Mouse (Mus musculus): Measurements from ENCODE around the gene Dph1. TPM values are rescaled to one million over a fixed set of nuclear protein-coding genes. Genes with fewer than 3 reads are reported as not detected.
A peak's percentile ranks its signal among the peaks of the same experiment; 100 is the strongest.

The Dph1 gene
- polyA plus RNA-seq, 1 experiment from 2014 or later = 14.0 TPM

DNA sequence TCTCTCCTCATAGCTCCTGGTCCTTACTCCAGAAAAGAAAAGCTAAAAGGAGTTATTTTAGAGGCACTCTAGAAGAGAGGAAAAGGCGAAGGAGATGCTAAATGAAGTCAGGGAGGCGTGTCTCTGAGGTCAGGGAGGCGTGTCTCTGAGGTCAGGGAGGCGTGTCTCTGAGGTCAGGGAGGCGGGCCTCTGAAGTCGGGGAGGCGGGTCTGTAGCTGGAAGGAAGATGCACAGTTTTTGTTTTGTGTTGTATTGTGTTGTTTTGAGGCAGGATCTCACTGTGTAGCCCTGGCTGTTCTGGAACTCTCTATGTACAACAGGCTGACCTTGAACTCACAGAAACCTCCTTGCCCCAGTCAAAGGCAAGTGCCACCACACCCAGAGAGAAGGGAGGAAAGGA lies 6.9 kb upstream of the Dph1 start:
- Histone ChIP-seq H3K4me2 (ENCODE audit: low read length) (no peak overlapping the region), H3K27ac (ENCODE audit: low read length) (no peak overlapping the region), H3K4me1 (ENCODE audit: control insufficient read depth, insufficient read depth, low read length) (peaks cover 26% of the 10 kb centered on the region), H3K27me3 (ENCODE audit: control insufficient read depth, insufficient read depth, low read depth, low read length) (no peaks in the 10 kb centered on the region), H3K9me3 (replicated peaks; ENCODE audit: control insufficient read depth, low read length, poor library complexity, severe bottlenecking) (no peaks in the 10 kb centered on the region), H3K36me3 (ENCODE audit: control insufficient read depth, insufficient read depth, low read length) (no peaks in the 10 kb centered on the region), H3K9ac (ENCODE audit: low read depth, low read length) (no peak overlapping the region), H3K4me3 (ENCODE audit: low read depth, low read length) (no peak overlapping the region)
- no peak for ATAC-seq
- 30% methylated on average over 7 of the region's 7 CpGs for WGBS

DNA sequence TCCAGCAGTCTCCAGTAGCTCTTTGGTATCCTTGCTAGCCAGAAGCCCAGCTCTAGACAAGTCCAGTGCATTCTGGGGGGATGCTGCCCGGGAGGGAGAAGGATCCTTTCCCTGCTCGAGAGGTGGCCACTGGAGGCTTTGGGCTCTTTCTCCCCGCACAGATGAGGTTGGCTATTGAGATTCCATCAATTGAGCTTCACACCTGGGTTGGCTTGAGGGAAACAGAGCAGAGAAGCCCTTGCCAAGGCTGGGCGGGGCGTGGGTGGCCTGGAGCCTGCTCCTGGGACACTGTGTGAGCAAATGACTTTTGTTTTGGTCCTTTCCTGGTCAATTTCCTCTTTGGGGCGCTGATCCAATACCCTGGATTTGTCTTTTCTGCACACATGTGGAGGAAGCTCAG lies 5.1 kb upstream of the Dph1 start:
- peak overlapping the region; percentile 74 for H3K27ac ChIP-seq (ENCODE audit: low read length)
- ATAC-seq = no peak
- no peaks in the 10 kb centered on the region for H3K9me3 ChIP-seq (replicated peaks; ENCODE audit: control insufficient read depth, low read length, poor library complexity, severe bottlenecking)
- peaks cover 24% of the 10 kb centered on the region for H3K4me1 ChIP-seq (ENCODE audit: control insufficient read depth, insufficient read depth, low read length)
- peak overlapping the region; percentile 64 for H3K4me3 ChIP-seq (ENCODE audit: low read depth, low read length)
- no peaks in the 10 kb centered on the region for H3K36me3 ChIP-seq (ENCODE audit: control insufficient read depth, insufficient read depth, low read length)
- H3K27me3 ChIP-seq (ENCODE audit: control insufficient read depth, insufficient read depth, low read depth, low read length) = no peaks in the 10 kb centered on the region
- H3K9ac ChIP-seq (ENCODE audit: low read depth, low read length) = peak overlapping the region; percentile 59
- peak overlapping the region; percentile 57 for H3K4me2 ChIP-seq (ENCODE audit: low read length)
- 58% methylated on average over 6 of the region's 6 CpGs for WGBS

DNA sequence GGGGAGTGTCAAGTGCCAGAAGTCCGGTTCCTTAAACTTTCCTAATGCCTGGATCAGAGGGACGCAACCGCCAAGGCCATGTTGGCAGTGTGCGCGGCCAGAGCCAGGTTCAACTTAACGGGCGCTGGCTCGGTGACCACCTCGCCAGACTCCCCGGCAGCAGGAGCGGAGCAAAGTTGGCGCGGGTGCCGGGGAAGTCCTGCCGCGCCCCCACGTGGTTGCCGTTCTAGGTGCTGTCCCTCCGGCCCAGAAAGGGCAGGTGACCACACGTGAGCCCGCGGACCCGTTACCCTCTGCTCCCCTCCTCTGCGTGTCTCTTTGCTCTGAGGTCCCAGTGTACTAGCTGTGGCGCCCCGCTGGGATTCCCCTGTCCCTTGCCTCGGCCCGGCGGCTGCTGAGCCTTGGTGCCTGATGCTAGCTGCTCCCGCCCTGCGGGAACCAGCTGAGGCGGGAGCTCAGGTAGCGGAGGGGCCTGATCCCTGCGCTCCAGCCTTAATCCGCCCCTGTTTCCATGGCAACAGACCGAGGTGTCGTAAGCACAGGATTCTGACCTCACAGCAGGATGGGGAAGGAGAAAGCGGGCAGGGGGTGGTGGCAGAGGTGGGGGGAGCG lies 3.9 kb upstream of the Dph1 start:
- ATAC-seq = peak; percentile 47; the same call in 1 of the 2 replicates
- H3K36me3 ChIP-seq (ENCODE audit: control insufficient read depth, insufficient read depth, low read length) = no peaks in the 10 kb centered on the region
- H3K27me3 ChIP-seq (ENCODE audit: control insufficient read depth, insufficient read depth, low read depth, low read length) = no peaks in the 10 kb centered on the region
- H3K27ac ChIP-seq (ENCODE audit: low read length) = peak overlapping the region; percentile 74
- peak overlapping the region; percentile 72 for H3K9ac ChIP-seq (ENCODE audit: low read depth, low read length)
- H3K4me3 ChIP-seq (ENCODE audit: low read depth, low read length) = peak overlapping the region; percentile 64
- H3K4me2 ChIP-seq (ENCODE audit: low read length) = peak overlapping the region; percentile 57
- H3K9me3 ChIP-seq (replicated peaks; ENCODE audit: control insufficient read depth, low read length, poor library complexity, severe bottlenecking) = no peaks in the 10 kb centered on the region
- 0% methylated on average over 39 of the region's 39 CpGs for WGBS
- H3K4me1 ChIP-seq (ENCODE audit: control insufficient read depth, insufficient read depth, low read length) = peaks cover 25% of the 10 kb centered on the region

DNA sequence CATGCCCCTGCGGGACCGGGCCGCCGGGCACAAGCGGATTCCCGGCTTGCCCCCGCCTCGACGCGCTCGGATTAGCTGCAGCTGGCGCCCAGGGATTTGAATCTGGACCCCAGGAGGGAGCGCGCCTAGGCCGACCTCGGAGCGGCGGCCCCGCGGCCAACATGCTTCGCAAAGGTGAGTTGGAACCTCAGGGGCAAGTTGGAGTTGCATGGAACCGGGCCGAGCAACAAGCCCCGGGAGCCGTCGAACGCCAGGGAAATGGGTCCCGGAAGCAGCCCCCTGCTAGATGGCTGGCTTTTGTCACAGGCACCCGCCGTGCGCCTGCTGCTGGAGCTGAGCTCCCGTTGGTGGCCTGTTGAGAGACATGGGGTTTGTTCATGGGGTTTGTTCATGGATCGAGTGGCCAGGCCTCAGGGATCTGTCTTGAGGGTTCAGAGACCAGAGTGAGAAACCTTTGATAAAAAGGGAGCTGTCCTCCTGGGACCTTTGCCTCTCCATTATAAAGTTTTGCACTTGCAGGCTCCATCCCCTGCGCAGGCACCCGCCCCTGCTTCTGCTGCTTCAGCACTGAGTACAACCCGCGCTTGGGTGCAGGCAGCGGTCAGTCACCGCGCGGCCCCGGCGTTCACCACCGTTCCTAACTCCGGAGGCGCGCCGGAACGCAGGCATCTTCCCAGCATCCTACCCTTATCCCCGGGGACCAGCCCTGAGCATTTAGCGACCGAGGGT lies 3.2 kb upstream of the Dph1 start:
- WGBS = under 1% methylated on average over 49 of the region's 52 CpGs
- no peaks in the 10 kb centered on the region for H3K9me3 ChIP-seq (replicated peaks; ENCODE audit: control insufficient read depth, low read length, poor library complexity, severe bottlenecking)
- no peaks in the 10 kb centered on the region for H3K36me3 ChIP-seq (ENCODE audit: control insufficient read depth, insufficient read depth, low read length)
- H3K4me1 ChIP-seq (ENCODE audit: control insufficient read depth, insufficient read depth, low read length) = peaks cover 31% of the 10 kb centered on the region
- H3K27ac ChIP-seq (ENCODE audit: low read length) = peak overlapping the region; percentile 74
- peak overlapping the region; percentile 72 for H3K9ac ChIP-seq (ENCODE audit: low read depth, low read length)
- peak overlapping the region; percentile 64 for H3K4me3 ChIP-seq (ENCODE audit: low read depth, low read length)
- no peak for ATAC-seq
- peak overlapping the region; percentile 57 for H3K4me2 ChIP-seq (ENCODE audit: low read length)
- H3K27me3 ChIP-seq (ENCODE audit: control insufficient read depth, insufficient read depth, low read depth, low read length) = no peaks in the 10 kb centered on the region

DNA sequence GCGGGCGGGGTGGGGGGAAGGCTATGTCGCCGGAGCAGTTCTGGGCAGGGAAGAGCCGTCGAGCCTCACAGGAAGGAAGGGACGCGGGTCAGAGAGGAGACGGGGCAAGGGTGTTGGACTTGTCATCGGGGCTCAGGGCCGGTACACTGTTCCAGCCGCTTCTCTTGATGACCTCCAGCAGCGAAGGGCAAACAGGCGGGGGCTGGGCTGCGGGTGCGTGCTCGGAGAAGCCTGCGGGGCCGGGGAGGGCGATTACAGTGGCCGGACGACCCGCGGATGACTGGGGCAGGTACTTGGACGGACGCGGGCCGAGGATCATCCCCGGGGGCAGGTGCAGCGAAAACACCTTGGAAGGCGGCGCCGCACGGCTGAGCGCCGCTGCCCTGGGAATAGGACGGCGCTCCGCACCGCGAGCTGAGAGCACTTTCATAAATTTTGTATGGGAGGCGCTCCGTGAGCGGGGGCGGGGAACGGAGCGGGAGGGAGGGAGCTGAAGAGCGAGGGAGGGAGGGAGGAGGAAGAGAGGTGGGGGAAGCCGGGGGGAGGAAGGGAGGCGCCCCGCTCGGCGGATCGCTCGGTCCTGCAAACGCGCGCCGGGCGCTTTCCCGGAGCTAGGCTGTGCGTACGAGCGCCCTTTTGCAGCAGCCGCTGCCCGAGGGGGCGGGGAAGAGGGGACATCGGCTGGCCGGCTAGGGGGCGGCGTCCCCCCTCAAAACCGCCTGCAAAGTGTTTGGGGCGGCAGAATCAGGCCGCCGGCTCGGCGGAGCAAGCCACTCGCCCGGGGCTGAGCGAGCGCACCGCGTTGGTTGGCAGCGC lies 2.4 kb upstream of the Dph1 start, which contains the start of gene Rtn4rl1:
TSS of gene Rtn4rl1 (plus strand) at position 528 of the 816 bp plus-strand sequence.
- Histone ChIP-seq H3K9me3 (replicated peaks; ENCODE audit: control insufficient read depth, low read length, poor library complexity, severe bottlenecking) (no peaks in the 10 kb centered on the region), H3K4me2 (ENCODE audit: low read length) (peak within 1 kb of the TSS; percentile 57), H3K27me3 (ENCODE audit: control insufficient read depth, insufficient read depth, low read depth, low read length) (no peaks in the 10 kb centered on the region), H3K36me3 (ENCODE audit: control insufficient read depth, insufficient read depth, low read length) (no peaks in the 10 kb centered on the region), H3K9ac (ENCODE audit: low read depth, low read length) (peak within 1 kb of the TSS; percentile 72), H3K4me1 (ENCODE audit: control insufficient read depth, insufficient read depth, low read length) (peaks cover 34% of the 10 kb centered on the region), H3K4me3 (ENCODE audit: low read depth, low read length) (peak within 1 kb of the TSS; percentile 64), H3K27ac (ENCODE audit: low read length) (peak within 1 kb of the TSS; percentile 74)
- ATAC-seq = 0 out of 2 replicates have a peak, but pooled peaks have one; percentile 5
- under 1% methylated on average over 77 of the region's 84 CpGs for whole genome bisulfite sequencing

DNA sequence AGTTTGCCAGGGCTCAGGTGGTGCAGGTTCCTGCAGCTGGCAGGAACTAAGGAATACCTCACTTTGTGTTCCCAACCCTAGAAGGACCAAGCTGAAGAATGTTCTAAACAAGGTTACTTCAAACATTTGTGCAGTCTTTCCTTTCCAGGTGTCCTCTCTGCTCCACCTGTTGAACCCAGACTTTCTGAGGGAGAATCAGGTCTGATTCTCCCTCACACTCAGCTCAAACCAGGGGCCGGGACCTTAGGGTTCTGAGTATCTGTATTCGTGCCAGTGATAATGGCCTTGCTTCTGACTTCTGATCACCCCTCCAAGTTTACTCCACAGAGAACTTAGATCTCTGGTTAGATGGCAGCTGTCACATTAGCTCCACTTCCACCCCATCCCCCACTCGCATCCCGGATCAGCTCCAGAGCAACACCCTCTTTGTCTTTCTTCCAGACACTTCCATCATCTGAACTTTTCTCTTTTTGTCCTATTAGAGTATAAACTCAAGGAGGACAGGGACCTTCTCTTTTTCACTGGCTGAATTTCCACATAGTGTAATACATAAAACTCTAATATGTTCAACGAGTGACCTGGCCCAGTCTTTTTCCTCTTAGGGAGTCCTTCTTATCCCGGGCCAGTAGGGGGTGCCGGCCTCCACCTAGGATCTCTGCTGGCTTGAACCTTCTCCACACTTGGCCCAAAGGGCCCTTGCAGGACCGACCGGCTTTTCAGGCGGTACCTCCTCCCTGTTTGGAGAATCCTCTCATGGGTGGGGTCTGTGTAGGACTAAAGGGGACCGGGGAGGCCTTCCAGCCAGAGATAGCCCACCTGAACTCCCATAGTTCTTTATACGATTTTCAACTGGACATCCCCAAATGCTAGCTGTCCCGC lies 1.5 kb upstream of the Dph1 start:
- Histone ChIP-seq H3K4me1 (ENCODE audit: control insufficient read depth, insufficient read depth, low read length) (peaks cover 33% of the 10 kb centered on the region), H3K9ac (ENCODE audit: low read depth, low read length) (peak overlapping the region; percentile 72), H3K36me3 (ENCODE audit: control insufficient read depth, insufficient read depth, low read length) (no peaks in the 10 kb centered on the region), H3K9me3 (replicated peaks; ENCODE audit: control insufficient read depth, low read length, poor library complexity, severe bottlenecking) (no peaks in the 10 kb centered on the region), H3K4me3 (ENCODE audit: low read depth, low read length) (peak overlapping the region; percentile 64), H3K4me2 (ENCODE audit: low read length) (peak overlapping the region; percentile 57), H3K27me3 (ENCODE audit: control insufficient read depth, insufficient read depth, low read depth, low read length) (no peaks in the 10 kb centered on the region), H3K27ac (ENCODE audit: low read length) (peak overlapping the region; percentile 74; the same call in 1 of the 2 replicates)
- WGBS = 22% methylated on average over 13 of the region's 13 CpGs
- ATAC-seq = peak; percentile 25; the same call in 1 of the 2 replicates

DNA sequence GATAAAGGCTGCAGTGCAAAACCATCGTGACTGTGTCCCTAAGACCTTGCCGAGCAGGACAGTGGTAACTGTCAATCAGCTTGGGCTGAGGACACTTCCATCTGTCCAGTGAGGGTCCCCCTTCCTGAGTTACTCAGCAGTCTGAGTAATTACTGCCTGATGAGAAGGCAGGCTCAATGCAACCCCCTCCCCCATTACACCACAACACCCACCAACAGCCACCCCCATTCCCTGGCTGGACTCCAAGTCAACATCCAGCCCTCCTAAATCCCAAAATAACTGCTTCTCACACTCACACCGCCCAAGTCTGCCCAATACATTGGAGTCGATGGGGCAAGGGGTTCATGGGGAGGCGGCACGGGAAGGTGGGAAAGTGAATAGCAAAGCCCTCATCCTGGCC lies 800 bp upstream of the Dph1 start:
- Histone ChIP-seq H3K9me3 (replicated peaks; ENCODE audit: control insufficient read depth, low read length, poor library complexity, severe bottlenecking) (no peaks in the 10 kb centered on the region), H3K27me3 (ENCODE audit: control insufficient read depth, insufficient read depth, low read depth, low read length) (no peaks in the 10 kb centered on the region), H3K4me3 (ENCODE audit: low read depth, low read length) (no peak overlapping the region), H3K27ac (ENCODE audit: low read length) (no peak overlapping the region), H3K4me1 (ENCODE audit: control insufficient read depth, insufficient read depth, low read length) (peaks cover 29% of the 10 kb centered on the region), H3K36me3 (ENCODE audit: control insufficient read depth, insufficient read depth, low read length) (no peaks in the 10 kb centered on the region), H3K4me2 (ENCODE audit: low read length) (no peak overlapping the region), H3K9ac (ENCODE audit: low read depth, low read length) (no peak overlapping the region)
- WGBS = 53% methylated on average over 6 of the region's 6 CpGs
- no peak for ATAC-seq

DNA sequence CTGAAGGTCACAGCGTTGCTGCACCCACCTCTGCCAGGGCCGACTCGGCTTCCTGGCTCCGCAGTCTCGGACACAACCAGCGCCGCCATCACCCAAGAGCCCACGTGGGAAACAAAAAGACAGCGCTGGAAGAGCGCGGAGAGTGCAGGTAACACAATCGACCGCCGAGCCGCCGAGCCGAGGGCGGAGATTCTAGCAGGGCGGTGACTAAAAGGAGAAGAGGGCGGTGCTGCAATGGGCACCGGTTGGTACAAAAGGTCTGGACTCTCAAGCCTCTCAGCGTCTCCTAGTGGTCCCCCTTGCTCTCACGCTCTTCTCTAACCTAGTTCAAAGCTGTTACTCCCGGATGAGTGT lies 693 bp downstream of the Dph1 start:
- Histone ChIP-seq H3K4me3 (ENCODE audit: low read depth, low read length) (peak overlapping the region; percentile 70), H3K27me3 (ENCODE audit: control insufficient read depth, insufficient read depth, low read depth, low read length) (no peaks in the 10 kb centered on the region), H3K9me3 (replicated peaks; ENCODE audit: control insufficient read depth, low read length, poor library complexity, severe bottlenecking) (no peaks in the 10 kb centered on the region), H3K36me3 (ENCODE audit: control insufficient read depth, insufficient read depth, low read length) (no peaks in the 10 kb centered on the region), H3K4me1 (ENCODE audit: control insufficient read depth, insufficient read depth, low read length) (peaks cover 15% of the 10 kb centered on the region), H3K27ac (ENCODE audit: low read length) (no peak overlapping the region; the same call in 1 of the 2 replicates), H3K4me2 (ENCODE audit: low read length) (peak overlapping the region; percentile 79), H3K9ac (ENCODE audit: low read depth, low read length) (peak overlapping the region; percentile 67)
- under 1% methylated on average over 24 of the region's 24 CpGs for WGBS
- peak; percentile 70 for ATAC-seq
